Mouse (Mus musculus) midbrain, embryonic 10.5 days (tissue): ENCODE measurements around the gene Unc119b. TPM values are rescaled to one million over a fixed set of nuclear protein-coding genes. Genes with fewer than 3 reads are reported as not detected.
A peak's percentile ranks its signal among the peaks of the same experiment; 100 is the strongest.
"Not testable (repeated sequence)": the region's sequence is repeated elsewhere in the genome, so short reads cannot be mapped to it uniquely, and the experiment has no call there.

Experiments
- DNase-seq: peaks from one replicate; pipeline ENCODE4 v3.0.0-alpha.2; 2017; ENCODE audit warnings: low spot score
- H3K27ac ChIP-seq: fragments of 300-500 bp; sonication (generic); replicated peaks from 2 replicates; pipeline ENCODE4 v1.5.1; 2016; ENCODE audit warnings: mild to moderate bottlenecking
- H3K27me3 ChIP-seq: fragments of 300-500 bp; sonication (generic); 2 replicates; pipeline ENCODE4 v1.6.1; 2016; ENCODE audit warnings: low read depth, mild to moderate bottlenecking; ENCODE audit not compliant: poor library complexity, severe bottlenecking
- H3K36me3 ChIP-seq: fragments of 300-500 bp; sonication (generic); 2 replicates; pipeline ENCODE4 v1.6.1; 2016; ENCODE audit warnings: mild to moderate bottlenecking, moderate library complexity
- H3K4me1 ChIP-seq: fragments of 300-500 bp; sonication (generic); 2 replicates; pipeline ENCODE4 v1.6.1; 2016
- H3K4me3 ChIP-seq: fragments of 300-500 bp; sonication (generic); 2 replicates; pipeline ENCODE4 v1.5.1; 2016; ENCODE audit warnings: mild to moderate bottlenecking, moderate library complexity
- H3K9me3 ChIP-seq: fragments of 300-500 bp; sonication (generic); replicated peaks from 2 replicates; pipeline ENCODE4 v1.6.1; 2016; ENCODE audit warnings: mild to moderate bottlenecking
- WGBS: fragments of 180-500 bp; shearing (Covaris S2); methylation state at CpG from one replicate; pipeline ENCODE4 v1.1.7; 2016; 5-methylcytosine and 5-hydroxymethylcytosine counted together
- polyA plus RNA-seq: library from polyadenylated mRNA; unstranded; fragments of >200 nt; fragmentation: Nextera tagmentation; extraction: Ambion mirVana; gene quantifications from 2 replicates; pipeline ENCODE4 v1.2.1, GENCODE M21; 2016

Gene Unc119b
- polyA plus RNA-seq, 1 experiment from 2014 or later: 68.7 TPM

GRCm38 (mm10) chr5:115099530-115099929 lies 35.2 kb downstream of the Unc119b start:
- no peak overlapping the region for H3K27ac ChIP-seq
- no peaks in the 10 kb centered on the region for H3K4me1 ChIP-seq
- H3K4me3 ChIP-seq: no peak overlapping the region
- 91% methylated on average over 5 of the region's 5 CpGs for WGBS
- peaks cover 88% of the 10 kb centered on the region for H3K36me3 ChIP-seq
- DNase-seq: no peak
- H3K27me3 ChIP-seq: no peaks in the 10 kb centered on the region
- H3K9me3 ChIP-seq: no peaks in the 10 kb centered on the region

DNA sequence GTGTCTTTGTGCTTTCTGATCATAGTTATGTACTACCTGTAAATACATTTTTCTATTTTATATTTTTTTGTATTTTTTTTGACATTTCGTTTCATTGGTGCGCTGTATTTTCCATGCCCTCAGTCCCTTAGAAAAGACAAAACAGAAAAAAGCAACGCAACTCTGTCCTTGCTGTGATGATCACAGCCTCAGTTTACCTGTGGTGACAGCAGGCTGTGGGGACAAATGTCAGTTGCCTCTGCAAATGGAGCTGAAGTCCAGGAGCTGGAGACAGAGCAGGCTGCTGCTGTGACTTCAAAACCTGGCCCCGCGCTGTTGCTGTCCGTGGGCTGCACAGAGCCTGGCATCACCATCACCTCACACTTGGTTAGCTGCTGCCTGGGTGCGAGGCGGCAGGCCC lies 36.6 kb downstream of the Unc119b start, which contains the start of gene Gm10401:
Gene Gm10401 (minus strand): TSS at position 101 of the 400 bp plus-strand sequence.
- Histone ChIP-seq H3K9me3 (no peaks in the 10 kb centered on the region), H3K27ac (no peak within 1 kb of the TSS), H3K4me1 (no peaks in the 10 kb centered on the region), H3K27me3 (no peaks in the 10 kb centered on the region), H3K4me3 (no peak within 1 kb of the TSS), H3K36me3 (peaks cover 90% of the 10 kb centered on the region)
- DNase-seq: no peak
- WGBS: 95% methylated on average over 8 of the region's 8 CpGs

DNA sequence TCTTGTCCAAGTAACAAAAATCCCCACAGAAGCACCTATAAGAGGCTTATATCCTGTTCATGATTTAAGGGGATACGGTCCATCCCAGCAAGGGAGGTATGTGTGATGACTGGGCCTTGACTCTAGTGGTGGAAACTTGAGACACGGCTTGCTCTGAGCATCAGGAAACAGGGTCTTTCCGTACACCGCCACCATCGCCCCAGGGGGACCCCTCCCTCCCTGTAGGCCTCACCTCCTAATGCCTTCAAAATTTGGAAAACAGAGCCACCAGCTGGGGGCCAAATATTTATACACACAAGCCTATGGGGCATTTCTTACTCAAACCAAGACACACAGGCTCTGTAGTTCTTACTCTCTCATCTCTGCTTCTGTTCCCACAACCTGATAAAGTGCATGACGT lies 43.0 kb downstream of the Unc119b start:
- Histone ChIP-seq H3K9me3 (no peaks in the 10 kb centered on the region; the same call in none of the 2 replicates), H3K4me3 (no peak overlapping the region), H3K27ac (no peak overlapping the region), H3K4me1 (no peaks in the 10 kb centered on the region), H3K36me3 (peaks cover 99% of the 10 kb centered on the region), H3K27me3 (no peaks in the 10 kb centered on the region)
- WGBS: 86% methylated on average over 6 of the region's 6 CpGs
- no peak for DNase-seq

GRCm38 (mm10) chr5:115091015-115091414 lies 43.8 kb downstream of the Unc119b start:
- WGBS: 87% methylated on average over 3 of the region's 3 CpGs

GRCm38 (mm10) chr5:115089592-115090268 lies 45.0 kb downstream of the Unc119b start:
- no peak for DNase-seq
- H3K4me1 ChIP-seq: no peaks in the 10 kb centered on the region
- no peak overlapping the region for H3K27ac ChIP-seq
- peaks cover 99% of the 10 kb centered on the region for H3K36me3 ChIP-seq
- no peaks in the 10 kb centered on the region; the same call in none of the 2 replicates for H3K9me3 ChIP-seq
- 94% methylated on average over 5 of the region's 5 CpGs for WGBS
- H3K4me3 ChIP-seq: no peak overlapping the region
- no peaks in the 10 kb centered on the region for H3K27me3 ChIP-seq

More at GRCm38 (mm10) chr5:115091015-115091414, 43.8 kb downstream of the Unc119b start:
- Histone ChIP-seq H3K4me3 (no peak overlapping the region), H3K4me1 (no peaks in the 10 kb centered on the region), H3K9me3 (no peaks in the 10 kb centered on the region; the same call in none of the 2 replicates), H3K27ac (no peak overlapping the region), H3K27me3 (no peaks in the 10 kb centered on the region), H3K36me3 (peaks cover 99% of the 10 kb centered on the region)
- no peak for DNase-seq

DNA sequence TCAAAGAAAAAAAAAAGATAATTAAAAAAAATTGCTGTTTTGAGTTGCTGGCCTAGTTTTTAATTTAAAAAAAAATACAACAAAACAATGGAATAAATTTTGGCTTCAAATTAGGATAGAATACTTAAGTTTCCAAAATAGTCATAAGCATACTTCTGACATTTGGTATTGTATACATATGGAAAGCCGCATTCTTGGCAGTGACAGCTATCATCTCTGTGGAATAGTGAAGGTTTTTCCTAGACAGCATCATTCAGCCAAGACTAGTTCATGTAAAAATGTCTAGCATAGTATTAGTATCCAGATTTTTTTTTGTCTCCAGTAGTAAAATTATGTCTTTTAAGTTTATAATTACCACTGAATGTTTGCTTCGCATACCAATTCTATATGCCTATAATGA lies 49.1 kb downstream of the Unc119b start:
- Histone ChIP-seq H3K4me1 (no peaks in the 10 kb centered on the region), H3K9me3 (no peaks in the 10 kb centered on the region; the same call in none of the 2 replicates), H3K36me3 (peaks cover 98% of the 10 kb centered on the region), H3K4me3 (no peak overlapping the region), H3K27me3 (no peaks in the 10 kb centered on the region), H3K27ac (no peak overlapping the region)
- WGBS: 97% methylated on average over 2 of the region's 2 CpGs
- DNase-seq: no peak

GRCm38 (mm10) chr5:115083492-115083891 lies 51.3 kb downstream of the Unc119b start:
- no peaks in the 10 kb centered on the region for H3K27me3 ChIP-seq
- H3K9me3 ChIP-seq: no peaks in the 10 kb centered on the region
- H3K27ac ChIP-seq: no peak overlapping the region
- no peak for DNase-seq
- no peak overlapping the region for H3K4me3 ChIP-seq
- H3K4me1 ChIP-seq: no peaks in the 10 kb centered on the region
- WGBS: 93% methylated on average over 6 of the region's 6 CpGs
- peaks cover 78% of the 10 kb centered on the region for H3K36me3 ChIP-seq

GRCm38 (mm10) chr5:115081636-115082035 lies 53.1 kb downstream of the Unc119b start:
- peaks cover 73% of the 10 kb centered on the region for H3K36me3 ChIP-seq

GRCm38 (mm10) chr5:115076144-115076901 lies 58.5 kb downstream of the Unc119b start:
- Histone ChIP-seq H3K27ac (no peak overlapping the region), H3K9me3 (no peaks in the 10 kb centered on the region), H3K4me3 (no peak overlapping the region), H3K36me3 (peaks cover 44% of the 10 kb centered on the region), H3K4me1 (no peaks in the 10 kb centered on the region), H3K27me3 (no peaks in the 10 kb centered on the region)
- WGBS: 63% methylated on average over 5 of the region's 5 CpGs
- DNase-seq: peak; percentile 62

More at GRCm38 (mm10) chr5:115081636-115082035, 53.1 kb downstream of the Unc119b start:
- H3K9me3 ChIP-seq: no peaks in the 10 kb centered on the region
- no peak overlapping the region for H3K4me3 ChIP-seq
- DNase-seq: no peak
- H3K4me1 ChIP-seq: no peaks in the 10 kb centered on the region
- WGBS: 93% methylated on average over 5 of the region's 5 CpGs
- H3K27ac ChIP-seq: no peak overlapping the region
- no peaks in the 10 kb centered on the region for H3K27me3 ChIP-seq

DNA sequence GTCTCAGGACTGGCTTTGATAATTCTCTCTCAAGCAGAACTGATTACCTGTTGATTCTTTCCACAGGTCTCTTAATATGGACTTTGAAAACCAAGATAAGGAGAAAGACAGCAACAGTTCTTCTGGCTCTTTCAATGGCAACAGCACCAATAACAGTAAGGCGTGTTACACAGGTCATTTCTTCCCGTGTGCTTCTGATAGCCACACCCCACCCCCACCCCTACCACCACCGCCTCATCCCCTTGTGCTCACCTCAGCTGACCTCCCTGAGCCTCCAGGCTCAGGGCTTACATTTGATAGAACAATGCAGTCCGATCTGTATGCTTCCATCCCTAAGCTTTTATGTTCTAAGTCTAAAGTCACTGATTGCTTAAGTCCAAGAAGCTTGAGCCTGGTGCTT lies 60.0 kb downstream of the Unc119b start:
- no peak for DNase-seq
- H3K27me3 ChIP-seq: no peaks in the 10 kb centered on the region
- WGBS: 89% methylated on average over 4 of the region's 4 CpGs
- H3K4me3 ChIP-seq: no peak overlapping the region
- H3K9me3 ChIP-seq: no peaks in the 10 kb centered on the region
- no peaks in the 10 kb centered on the region for H3K4me1 ChIP-seq
- peaks cover 36% of the 10 kb centered on the region for H3K36me3 ChIP-seq
- H3K27ac ChIP-seq: no peak overlapping the region

DNA sequence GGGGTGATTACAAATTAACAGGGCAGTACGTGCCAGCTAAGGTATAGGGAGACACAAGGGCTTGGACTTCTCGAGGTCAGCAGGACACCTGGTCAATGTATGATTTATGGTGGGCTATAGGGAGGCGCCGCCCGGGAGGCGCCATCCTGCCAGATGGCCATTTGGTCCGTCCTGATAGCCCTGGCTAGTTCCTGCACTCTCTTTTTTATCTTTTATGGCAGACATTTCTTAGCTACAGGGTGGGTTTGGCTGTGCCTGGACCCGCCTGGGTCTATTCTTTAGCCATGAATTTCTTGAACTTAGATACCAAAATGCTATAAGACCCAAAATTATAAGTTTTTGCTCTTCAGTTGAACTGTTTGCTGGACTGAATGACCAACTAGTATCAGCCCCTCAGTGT lies 61.5 kb downstream of the Unc119b start:
- H3K9me3 ChIP-seq, H3K27me3 ChIP-seq, H3K4me3 ChIP-seq, H3K27ac ChIP-seq, DNase-seq, H3K4me1 ChIP-seq: not testable (repeated sequence)
- peaks cover 35% of the 10 kb centered on the region for H3K36me3 ChIP-seq
- 88% methylated on average over 8 of the region's 8 CpGs for WGBS
